Mouse (Mus musculus) ES-Bruce4 (cell line): Measurements from ENCODE around the gene Prkaa1.

Experiments
- CTCF ChIP-seq: IDR thresholded peaks from one replicate; pipeline ENCODE4 v1.8.1; 2011; ENCODE audit warnings: low read depth, low read length
- EP300 ChIP-seq: IDR thresholded peaks from 2 replicates; pipeline ENCODE4 v1.6.1; 2011; ENCODE audit warnings: low read depth, low read length; ENCODE audit not compliant: insufficient read depth

- TF ChIP-seq EP300 (no peak), CTCF (no peak)
These were observed 28.5 kb upstream of the Prkaa1 start for GRCm38 (mm10) chr15:5115173-5115572.
